Mouse (Mus musculus): ENCODE measurements around the gene Foxi3.

Foxi3 gene

DNA sequence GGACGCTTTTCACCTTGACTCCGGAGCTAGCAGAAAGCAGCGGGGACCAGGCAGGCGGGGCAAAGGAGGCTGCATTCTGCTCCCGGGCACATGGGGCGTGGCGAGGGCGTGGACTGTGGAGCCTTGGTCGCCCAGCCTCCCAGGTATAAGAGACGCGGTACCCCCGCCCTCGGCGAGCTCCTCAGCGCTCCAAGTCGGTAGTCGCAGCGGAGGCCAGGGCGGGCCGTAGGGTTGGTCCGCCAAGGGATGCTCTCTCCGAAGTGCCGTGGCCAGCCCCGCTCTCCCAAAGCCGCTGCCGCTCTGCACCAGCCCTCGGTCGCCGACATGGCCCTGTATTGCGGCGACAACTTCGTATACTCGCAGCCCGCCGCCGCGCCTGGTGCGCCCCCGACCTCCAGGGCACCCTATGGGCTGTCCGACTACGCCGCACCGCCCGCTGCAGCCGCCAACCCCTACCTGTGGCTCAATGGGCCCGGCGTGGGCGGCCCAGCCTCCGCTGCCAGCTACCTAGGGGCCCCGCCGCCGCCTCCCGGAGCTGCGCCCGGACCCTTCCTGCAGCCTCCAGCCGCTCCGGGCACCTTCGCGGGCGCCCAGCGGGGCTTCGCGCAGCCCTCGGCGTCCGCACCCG is at the start of gene Foxi3:
Gene Foxi3, plus strand, starts transcription at position 247 of the 628 bp plus-strand sequence.
- no peak for DNase-seq (ENCODE audit: low spot score)

DNA sequence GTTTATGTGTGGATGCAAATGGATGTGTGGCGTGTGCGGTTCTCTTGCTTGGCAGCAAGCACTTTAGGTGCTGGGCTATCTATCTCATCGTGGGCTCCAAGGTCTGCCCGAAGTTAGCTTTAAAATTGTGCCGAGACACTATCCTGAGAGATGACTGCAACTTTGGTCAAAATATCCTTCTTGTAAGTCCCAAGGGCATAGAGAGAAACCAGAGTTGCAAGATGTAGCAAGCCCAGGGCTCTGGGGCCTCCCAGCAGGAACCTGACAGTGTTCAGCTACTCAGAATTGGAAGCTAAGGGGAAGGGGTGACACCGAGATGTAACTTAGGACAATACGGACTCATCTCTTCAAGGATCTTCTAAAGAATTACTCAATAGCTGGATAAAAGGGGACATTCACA is 46.8 kb upstream of the Foxi3 start:
- DNase-seq (ENCODE audit: low spot score), result no peak

DNA sequence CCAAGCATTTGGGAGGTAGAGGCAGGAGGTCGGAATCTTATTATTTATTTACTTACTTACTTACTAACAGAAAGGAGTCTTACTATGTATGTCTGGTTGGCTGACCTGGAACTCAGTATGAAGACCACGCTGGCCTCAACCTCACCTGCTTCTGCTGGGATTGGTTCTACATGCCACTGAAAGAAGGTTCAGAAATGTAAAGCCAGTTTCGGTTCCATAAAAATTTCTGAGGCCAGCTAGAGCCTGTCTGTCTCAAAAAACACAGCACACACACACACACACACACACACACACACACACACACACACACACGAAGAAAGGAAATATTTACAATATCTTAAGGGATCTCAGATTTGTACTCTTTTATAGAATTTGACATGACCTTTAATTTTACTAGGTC is 46.0 kb upstream of the Foxi3 start:
- DNase-seq (ENCODE audit: low spot score), result no peak

DNA sequence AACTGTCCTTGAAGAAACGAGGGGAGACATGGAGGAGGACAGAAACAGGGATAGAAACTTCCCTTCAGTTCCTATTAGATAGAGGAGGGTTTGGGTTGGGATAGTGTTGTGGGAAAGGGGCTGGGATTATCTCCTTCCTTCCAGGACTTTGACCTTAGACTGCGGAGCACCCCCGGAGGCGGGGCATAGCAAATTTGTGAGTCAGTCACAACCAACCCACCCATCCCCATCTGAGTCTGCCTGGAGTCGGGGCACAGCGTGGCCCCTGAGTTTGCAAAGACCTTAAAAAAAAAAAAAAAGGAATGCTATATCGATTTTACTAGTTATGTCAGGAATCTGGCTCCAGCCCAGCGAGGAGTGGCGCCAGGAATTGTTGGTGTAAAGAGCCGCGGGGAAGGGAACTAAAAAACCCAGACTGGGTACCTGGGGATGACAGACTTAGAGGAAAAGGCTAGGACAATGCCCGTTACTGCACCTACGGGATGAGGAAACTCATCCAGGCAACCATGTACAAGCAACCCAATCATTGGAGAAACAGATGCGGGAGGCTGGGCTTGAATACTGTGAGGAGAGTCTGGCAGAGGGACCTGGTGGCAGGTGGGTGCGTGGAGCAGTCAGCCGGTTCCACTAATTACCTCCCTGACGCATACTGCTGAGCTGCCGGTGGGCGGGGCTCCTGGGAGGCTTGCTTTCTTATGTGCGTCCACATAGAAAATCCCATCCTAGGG is 44.5 kb upstream of the Foxi3 start:
- DNase-seq (ENCODE audit: low spot score), result no peak

DNA sequence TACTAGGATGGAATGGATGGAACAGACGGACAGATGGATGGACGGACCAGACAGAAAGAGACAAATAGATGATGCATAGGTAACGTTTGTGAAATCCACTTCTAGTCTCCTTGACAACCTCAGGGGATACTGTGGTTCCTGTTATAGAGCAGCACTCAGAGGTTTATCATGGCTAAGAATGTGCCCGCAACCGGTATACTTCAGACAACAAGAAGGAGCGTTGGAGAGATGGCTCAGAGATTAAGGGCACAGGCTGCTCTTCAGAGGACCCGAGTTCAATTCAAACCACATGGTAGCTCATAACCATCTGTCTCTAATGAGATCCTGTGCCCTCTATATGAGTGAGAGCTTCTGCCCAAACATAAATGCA is 44.0 kb upstream of the Foxi3 start:
- DNase-seq (ENCODE audit: low spot score), result no peak

DNA sequence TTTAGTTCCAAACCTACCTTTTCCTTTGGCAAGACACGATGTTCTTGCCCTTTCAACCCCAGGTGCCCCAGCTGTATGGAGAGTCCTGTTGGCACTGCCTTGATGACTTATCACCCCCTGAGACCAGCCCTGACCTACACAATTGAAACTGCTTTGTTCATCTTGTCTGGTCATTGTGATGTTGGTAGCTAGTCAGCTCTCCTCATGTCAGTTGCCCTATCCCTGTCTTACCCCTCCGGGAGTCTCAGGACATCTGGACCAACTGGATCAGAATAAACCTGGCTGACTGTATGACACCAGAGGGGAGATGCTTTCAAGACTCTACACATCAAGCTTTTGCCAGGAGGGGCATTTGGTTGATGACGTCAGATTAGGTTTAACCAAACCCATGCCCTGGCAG is 37.5 kb upstream of the Foxi3 start, which contains the start of gene Tex37:
Gene Tex37, minus strand, starts transcription at position 101 of the 400 bp plus-strand sequence.
- DNase-seq (ENCODE audit: low spot score), result no peak

DNA sequence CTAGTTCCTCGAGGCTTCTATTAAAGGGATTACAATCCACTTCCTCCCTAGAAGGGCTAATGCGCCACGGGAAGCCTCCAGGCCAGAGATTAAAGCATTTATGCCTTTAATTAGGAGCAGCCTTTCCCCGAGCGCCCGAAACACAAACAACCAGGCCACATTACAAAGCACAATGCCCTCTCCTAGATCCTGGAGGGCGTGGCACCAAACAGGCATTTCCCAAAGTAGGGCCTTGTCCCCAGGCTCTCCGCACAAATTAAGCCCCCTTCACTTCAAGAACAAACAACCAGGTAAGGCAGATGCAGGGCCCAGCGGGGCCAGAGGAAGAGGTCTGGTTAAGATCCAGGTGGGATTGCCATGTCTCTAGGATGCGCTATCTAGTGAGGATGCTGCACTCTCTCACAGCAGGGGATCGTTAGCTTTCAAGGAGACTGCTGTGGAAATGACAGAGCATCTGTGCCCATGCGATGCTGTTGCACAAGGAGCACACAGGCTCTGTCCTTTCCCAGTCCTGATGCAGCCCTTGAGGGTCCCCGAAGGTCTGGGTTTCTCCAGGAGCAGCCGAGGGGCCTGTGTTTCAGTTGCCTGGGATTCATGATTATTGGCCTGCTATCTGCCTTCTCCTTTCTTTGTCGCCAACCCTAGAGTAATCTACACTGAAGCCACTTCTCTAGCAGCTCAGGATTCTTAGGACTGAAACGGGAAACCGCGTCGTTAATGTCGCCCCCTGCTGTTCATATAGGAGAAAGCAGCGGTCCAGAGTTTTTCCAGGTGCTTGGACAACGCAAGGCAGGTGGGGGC is 34.9 kb upstream of the Foxi3 start:
- DNase-seq (ENCODE audit: low spot score), result no peak

DNA sequence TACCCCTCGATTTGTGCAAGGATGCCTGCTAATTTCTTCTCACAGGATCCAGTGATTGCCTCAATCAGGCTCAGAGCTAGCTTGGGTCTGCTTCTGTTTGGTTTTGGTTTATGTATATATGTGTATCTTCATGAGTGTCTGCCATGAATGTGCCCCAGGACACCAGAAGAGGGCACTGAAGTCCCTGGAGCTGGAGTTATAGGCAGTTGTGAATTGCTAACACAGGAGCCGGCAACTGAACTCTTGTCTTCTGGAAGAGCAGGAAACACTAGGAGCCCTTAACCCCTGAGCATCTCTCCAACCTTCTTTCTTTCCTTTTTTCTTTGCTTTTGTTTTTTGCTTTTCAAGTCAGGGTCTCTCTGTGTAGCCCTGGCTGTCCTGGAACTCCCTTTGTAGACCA is 24.5 kb upstream of the Foxi3 start:
- no peak for DNase-seq (ENCODE audit: low spot score)

DNA sequence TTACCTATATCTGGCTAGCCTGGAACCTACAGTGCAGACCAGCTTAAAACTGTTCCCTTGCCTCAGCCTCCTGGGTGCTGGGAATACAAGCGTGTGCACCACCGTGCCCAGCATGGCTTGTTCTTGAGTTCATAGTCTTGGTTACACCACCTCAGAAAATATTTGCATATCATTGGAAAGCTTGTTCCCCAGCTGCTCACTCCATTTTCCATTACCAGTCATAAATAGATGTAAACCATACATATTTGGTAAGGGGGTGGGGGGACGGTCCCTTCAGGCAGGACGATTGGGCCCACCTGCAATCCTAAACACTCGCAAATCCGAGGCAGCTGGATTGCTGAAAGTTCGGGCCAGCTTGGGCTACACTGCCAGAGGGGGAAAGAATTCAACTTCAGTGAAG is 3.1 kb upstream of the Foxi3 start:
- no peak for DNase-seq (ENCODE audit: low spot score)

DNA sequence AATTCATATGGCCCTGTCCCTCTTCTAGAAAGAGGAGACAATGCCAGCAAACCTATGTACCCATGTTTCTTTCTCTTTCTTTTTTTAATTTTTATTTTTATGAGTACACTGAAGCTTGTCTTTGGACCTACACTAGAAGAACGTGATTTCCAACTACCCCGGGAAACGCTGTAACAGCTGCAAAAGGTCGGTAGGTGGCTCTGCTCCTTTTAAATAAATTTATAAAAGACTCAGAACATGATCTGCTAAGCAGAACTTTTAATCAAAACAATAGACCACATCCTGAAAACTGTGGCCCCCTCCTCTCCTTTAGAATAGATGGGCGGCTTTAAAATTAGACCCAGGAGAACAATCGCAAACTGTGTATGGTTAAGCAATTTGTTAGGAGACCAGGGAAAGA is 2.3 kb upstream of the Foxi3 start:
- DNase-seq (ENCODE audit: low spot score), result no peak

DNA sequence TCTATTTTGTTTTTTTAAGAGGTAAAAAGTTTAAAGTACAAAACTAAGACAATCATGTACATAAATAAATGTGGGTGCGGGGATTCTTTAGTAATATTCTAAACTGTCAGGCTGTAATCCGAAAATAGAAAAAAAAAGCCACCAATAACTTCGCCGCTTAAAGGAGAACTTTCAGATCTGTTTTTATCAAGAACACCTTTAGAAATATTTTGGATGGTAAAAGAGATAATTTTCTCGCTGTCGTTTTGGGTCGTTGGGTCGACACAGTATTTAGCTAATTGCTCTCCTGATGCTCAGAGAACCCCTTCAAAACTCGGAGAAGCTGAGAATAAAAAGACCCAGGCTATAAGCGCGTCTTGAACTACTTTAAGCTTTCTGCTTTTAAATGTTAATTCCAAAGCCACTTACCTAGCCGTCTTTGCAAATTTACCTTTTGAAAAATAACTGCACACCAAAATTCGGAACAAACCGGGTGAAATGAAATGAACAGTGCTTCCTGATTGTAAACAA is 985 bp upstream of the Foxi3 start:
- DNase-seq (ENCODE audit: low spot score), result no peak

DNA sequence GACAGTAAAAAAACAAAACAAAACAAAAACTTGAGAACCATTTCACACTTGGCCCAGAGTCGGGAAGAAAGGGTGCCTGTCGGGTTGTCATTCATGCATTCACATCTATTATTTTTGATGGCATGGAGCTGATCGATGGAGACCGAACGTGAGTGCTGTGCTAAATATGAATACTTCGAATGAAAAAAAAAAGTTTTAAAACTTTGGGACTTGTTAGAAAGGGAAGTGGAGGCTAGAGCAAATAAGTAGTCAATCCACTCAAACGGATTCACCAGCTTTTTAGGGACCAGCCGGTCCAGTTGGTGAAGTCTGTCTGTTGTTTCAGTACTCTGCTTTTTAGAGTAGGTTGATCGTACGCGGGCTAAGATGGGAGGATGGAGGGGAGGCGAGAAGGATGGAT is 490 bp upstream of the Foxi3 start:
- DNase-seq (ENCODE audit: low spot score), result no peak

DNA sequence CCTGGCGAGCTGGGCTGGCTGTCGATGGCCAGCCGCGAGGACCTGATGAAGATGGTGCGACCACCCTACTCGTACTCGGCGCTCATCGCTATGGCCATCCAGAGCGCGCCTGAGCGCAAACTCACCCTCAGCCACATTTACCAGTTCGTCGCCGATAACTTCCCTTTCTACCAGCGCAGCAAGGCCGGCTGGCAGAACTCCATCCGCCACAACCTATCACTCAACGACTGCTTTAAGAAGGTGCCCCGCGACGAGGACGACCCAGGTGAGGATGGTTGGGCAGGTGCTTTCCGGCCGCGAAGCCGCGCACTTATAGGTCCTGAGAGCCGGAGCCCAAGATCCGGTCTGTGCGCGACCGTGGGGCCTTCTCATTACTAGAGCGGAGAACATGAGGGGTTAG is 605 bp downstream of the Foxi3 start:
- DNase-seq (ENCODE audit: low spot score), result no peak

DNA sequence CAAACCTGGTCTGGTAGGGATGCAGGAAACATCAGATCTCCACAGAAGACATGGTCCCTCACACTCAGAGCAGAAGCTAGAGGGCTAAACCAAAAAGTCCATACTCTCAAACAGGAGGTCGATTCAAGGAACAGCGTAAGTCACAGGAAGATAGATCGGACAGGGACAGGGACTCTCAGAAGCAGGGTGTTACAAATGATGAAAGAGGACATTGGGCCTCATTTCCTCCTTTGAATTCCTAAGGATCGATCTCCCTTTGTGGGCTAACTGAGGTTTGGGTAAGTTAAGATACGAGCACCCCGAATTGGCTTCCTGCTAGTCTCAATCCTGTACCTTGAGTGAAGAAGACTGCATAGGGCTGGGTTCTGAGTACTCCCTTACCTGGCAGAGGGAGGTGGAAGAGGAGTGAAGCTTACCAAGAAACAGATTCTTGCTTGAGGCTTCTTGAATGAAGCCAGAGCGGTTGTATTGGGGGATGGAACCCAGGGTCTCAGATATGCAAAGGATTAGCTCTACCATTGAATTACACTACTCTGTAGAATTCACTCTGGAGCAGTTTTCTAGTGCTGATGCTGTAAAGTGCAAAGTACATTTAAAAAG is 1.1 kb downstream of the Foxi3 start:
- no peak for DNase-seq (ENCODE audit: low spot score)

DNA sequence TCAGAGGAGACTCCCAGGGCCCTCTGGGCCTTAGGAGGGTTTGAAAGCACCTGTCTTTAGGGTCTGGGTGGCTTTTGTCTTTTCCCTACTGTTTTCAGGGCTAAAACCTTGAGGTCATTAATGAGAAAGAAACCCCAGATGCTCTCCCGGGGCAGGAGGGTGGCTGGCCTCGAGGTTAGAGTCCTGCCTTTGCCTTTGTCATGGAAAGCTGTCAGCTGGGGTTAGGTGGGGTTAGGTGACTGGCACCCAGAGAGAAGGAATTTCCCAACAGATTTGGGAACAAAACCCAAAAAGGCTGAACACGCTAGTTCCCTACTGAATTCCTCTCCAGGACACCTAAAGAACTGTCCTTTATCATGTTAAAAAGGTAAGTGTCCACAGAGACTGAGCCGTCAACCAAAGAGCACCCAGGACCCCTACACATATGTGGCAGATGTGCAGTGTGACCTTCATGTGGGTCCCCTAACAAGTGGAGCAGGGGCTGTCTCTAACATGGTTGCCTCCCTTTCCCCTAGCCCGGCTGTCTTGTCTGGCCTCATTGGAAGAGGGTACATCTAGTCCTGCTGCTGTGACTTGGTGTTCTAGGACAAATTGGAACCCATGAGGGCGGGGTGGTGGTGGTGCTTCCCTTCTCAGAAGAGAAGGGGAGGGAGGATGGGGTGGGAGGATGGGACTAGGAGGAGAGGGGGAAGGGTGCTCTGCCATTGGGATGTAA is 7.9 kb downstream of the Foxi3 start:
- no peak for DNase-seq (ENCODE audit: low spot score)

DNA sequence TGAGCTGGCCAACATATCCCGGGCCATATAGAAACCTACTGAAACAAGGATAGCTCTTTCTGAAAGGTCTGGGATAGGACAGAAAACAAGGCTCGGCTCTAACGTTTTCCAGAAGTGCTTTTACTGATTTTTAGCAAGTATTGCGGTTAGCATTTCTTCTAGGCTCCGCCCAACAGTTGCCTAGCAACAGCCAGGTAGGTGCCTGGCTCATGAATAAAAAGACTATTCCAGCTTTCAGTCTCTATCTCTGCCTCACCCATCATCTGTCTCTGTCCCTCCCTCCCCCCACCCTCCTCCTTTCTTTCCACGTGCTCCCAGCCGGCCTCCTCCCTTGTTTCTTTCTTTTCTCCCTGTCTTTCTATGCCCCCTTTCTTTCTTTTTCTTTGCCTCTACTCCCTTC is 9.4 kb downstream of the Foxi3 start:
- no peak for DNase-seq (ENCODE audit: low spot score)

DNA sequence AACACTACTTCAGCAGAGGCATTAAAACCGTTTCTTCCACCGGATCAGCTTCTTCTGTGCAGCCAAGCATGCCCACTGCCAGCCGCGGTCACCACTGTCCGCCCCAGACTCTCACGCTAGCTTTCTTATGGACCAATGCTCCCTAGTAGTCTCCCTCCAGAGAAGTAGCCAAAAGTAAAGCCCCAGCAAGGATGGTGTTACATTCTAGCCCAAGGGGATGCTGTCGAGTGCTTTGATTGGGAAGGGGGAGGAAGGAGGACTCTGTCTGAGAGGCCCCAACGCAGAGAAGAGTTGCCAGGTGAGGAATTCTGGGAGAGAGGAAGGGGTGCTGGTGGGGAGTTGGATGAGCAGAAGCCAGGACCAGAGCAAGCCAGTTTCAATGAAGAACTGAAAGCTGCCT is 11.1 kb downstream of the Foxi3 start:
- DNase-seq (ENCODE audit: low spot score), result no peak

DNA sequence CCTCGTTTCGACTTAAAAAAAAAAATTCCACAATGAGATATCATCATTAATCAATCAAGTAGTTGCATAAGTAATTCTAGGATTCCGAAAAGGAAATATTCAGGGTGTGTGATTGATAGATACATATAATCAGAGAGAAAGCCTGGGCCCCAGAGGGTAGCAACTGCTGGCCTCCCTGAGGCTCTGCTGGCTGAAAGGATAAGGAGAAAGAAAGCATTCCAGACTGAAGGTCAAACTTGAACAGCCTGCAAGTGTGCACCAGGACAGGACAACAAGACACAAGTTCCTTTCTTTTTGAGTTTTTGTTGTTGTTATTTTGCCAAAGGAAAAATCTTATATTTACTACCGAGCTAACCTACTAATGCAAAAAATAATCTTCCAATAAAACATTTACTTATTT is 12.0 kb downstream of the Foxi3 start:
- DNase-seq (ENCODE audit: low spot score), result no peak

DNA sequence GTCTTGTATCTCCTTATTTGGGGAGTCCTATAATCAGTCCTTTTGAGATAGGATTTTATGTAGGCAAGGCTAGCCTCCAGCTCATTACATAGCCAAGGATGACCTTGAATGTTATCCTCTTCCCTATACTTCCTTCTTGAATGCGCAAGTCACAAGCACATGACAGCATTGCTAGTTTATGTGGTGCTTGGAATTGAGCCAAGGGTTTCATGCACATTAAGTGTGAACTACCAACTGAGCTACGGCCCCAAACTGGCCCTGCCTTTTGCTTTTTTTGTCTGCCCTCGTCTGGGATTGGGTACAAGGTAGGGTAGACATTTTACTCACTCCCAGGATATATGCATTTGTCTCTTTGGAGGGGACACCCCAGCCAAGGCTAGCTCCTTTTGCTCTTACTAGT is 16.7 kb downstream of the Foxi3 start:
- no peak for DNase-seq (ENCODE audit: low spot score)

DNA sequence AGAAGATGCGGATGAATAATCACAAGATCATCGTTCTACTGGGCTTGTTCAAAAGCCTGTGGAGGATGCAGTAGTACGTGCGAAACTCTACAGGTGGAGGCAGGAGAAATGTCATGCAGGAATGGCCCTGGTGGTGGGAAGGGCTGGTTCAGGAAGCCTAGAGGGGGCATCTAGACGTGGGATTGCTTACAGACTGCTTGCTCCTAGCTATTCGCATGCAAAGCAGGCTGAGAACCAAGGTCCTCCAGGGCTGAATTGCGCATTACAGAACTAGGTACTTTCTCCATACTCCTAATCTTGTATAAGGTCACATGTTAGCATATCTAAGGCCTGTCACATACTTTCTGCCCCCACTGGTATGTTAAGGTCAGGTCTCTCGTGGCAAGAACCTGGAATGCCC is 24.7 kb downstream of the Foxi3 start:
- no peak for DNase-seq (ENCODE audit: low spot score)

DNA sequence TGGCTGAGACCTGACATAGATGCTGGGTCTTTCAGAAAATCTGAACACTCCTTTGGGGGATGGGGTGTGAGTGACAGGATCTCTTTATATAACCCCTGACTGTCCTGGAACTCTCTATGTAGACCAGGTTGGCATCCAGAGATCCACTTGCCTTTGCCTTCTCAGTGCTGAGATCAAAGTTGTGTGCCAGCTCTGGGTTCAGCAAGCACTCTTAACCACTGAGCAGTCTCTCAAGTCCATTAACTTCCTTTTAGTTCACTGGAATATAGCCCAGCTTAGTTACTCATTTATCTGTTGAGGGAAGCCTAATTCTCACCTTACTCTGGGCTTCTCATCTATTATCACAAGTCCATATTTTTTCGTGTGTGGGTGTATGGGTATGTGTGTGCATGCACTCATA is 26.1 kb downstream of the Foxi3 start:
- DNase-seq (ENCODE audit: low spot score), result no peak

DNA sequence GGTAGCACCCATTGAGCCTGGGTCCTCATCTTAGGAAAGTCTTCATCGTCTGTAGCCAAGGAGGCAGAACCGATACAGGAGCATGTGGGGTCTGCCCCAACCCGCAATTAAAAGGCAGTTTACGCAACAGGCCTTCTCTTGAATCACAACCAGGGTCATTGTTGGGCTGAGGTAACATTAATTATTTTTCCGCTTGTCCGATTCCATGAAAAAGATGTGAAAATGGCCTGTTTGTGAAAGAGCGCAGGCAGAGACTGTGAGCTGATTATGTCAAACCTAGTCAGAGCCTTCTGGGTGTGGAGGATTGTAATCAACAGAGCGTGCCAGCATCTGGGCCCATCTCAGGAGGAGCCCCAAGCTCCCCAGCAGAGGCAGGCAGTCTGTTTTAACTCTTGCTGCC is 30.4 kb downstream of the Foxi3 start:
- DNase-seq (ENCODE audit: low spot score), result no peak

Data from ovary, postnatal 10 days (tissue).